Mouse (Mus musculus): Measurements from ENCODE around the gene Keg1.
"Not testable (repeated sequence)": the region's sequence is repeated elsewhere in the genome, so short reads cannot be mapped to it uniquely, and the experiment has no call there.

Gene Keg1

DNA sequence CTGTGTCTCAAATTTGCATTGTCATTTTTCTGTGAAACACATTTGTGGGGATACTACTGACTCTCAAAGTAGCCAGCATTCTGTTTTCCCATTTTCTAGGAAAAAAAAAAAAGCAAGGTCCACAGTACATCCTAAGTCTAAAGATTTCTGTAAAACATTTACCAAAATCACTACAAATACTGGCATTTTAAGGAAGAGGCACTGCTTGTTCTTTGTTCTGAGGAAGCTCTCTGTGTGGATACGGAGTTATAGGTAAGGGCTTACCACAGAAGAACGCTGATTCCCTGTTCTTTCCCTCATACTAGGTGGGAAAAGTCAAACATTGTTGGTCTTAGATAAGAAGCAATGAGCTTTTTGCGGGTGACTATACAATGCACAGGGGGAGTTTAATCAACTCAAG is at the start of gene Keg1:
Keg1 (plus strand) TSS at position 197 of the 400 bp plus-strand sequence.
- POLR2A ChIA-PET = no interaction called here
- CTCF ChIA-PET = no interaction called here

DNA sequence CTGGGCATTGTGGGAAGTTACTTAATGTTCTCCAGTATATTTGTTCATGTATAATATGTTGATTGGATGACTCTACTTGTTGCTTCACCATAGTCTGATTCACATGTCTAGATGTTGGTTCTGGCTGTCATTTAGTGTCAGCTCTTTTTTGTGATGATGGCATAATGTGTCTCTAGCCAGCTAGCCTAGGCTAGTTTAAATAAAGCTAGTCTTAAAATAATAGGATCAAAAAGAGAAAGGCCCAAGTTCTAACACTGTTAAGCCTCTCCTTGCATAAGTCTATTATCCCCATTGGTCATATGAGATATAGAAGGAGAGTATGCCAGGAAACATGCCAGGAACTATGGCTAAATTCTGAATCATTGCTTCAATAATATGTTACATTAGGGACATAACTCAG is 46.1 kb upstream of the Keg1 start:
- CTCF ChIA-PET = no interaction called here
- POLR2A ChIA-PET = no interaction called here

DNA sequence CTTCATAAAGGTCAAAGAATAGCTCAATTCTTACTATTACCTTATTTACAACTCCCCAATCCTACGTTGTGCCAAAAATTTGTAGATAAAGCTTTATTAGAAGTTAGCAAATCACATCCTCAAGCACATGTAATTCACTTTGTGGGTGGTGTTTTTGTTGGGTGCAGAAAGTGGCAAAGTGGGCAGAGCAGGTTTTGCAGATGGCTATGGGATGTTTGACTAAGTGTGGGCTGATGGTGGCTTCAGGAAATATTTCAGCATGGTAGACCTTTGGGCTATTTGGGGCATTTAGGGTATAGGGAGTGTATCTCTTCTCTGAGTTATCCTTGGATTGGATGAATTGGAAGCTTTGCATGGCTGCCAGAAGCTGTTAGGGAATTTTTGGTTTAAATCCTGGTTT is 29.4 kb upstream of the Keg1 start:
- CTCF ChIA-PET = no interaction called here
- POLR2A ChIA-PET = interaction anchor here in 1 of 4 experiments (0.7 kb wide), 1 partner anchor 130 kb away, joined by 3 read pairs; the partner anchor contains the start of genes Lpxn and Zfp91

DNA sequence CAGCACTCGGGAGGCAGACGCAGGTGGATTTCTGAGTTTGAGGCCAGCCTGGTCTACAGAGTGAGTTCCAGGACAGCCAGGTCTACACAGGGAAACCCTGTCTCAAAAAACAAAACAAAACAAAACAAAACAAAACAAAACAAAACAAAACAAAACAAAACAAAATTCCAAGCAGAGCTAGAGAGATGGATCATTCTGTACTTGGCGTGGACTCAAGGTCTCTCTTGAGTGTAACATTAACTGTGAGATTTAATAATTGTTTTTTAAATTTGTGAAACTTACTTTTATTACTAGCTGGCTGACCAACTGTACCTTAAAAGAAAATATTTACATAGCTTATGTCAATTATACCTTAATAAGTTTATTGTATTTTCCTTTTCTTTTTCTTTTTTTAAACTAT is 27.0 kb upstream of the Keg1 start:
- POLR2A ChIA-PET = not testable (repeated sequence)

DNA sequence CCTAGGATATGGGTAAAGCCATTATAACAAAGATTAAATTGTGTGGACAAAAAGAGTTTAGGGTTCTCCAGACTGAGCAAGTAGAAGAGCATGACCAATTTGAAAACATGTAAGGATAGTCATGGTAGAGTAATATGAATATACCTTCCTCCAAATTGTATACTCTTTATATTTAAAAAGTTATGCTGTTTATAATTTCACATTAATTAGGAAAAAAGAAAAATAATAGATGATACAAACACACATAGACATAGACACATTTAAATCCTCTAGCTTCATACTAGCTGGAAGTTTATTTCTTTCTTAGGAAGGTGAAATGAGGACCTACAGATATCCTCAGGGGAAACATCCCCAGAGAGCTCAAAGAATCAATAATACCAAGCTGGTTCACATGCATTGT is 25.4 kb upstream of the Keg1 start, which contains the start of gene Olfr1442:
Olfr1442 (plus strand) TSS at position 301 of the 400 bp plus-strand sequence.
- POLR2A ChIA-PET = no interaction called here
- CTCF ChIA-PET = interaction anchor here in 1 of 4 experiments (0.7 kb wide), 1 partner anchor 565 kb away, joined by 13 read pairs; no protein-coding TSS in a partner anchor

More for the DNA sequence above, 27.0 kb upstream of the Keg1 start:
- CTCF ChIA-PET = not testable (repeated sequence)

DNA sequence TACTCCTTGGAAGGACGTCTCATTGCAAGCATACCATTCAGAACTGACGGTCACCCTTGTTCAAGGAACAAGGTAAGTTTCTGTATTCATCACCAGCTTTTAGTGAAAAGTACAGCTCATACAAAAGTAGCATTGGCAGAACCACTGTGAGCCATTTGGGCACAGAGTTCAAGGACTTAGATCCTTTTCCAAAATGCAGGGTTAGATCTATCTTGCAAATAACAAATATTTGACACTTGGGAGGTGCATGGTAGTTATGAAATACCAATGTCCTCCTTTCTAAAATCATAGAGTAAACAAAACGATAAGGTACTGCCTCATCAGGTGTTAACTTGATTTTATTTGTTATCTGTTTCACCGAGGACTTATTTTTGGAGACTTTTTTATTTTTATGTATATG is 24.5 kb upstream of the Keg1 start:
- CTCF ChIA-PET = no interaction called here
- POLR2A ChIA-PET = no interaction called here

DNA sequence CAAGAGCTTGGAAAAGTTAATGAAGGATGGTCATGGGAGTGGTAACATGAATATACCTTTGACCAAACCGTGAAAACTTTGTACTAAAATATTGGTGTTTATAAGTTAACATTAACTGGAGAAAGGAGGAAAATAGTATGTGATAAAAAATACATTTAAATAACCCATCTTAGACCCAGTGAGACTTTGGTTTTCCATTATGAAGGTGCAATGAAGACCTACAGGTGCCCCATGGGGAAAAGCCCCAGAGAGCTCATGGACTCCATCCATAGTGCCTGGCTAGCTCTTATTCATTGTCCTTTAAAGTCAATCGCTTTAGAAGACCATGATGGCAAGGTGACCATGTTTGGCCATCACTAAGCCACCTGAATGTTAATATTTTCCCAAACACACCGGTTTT is 17.8 kb upstream of the Keg1 start, which contains the start of gene Olfr1443:
Olfr1443 (plus strand) TSS at position 301 of the 400 bp plus-strand sequence.
- ChIA-PET CTCF (no interaction called here), POLR2A (interaction anchor here in 1 of 4 experiments (1.0 kb wide), 1 partner anchor 22 kb away, joined by 3 read pairs; no protein-coding TSS in a partner anchor)

DNA sequence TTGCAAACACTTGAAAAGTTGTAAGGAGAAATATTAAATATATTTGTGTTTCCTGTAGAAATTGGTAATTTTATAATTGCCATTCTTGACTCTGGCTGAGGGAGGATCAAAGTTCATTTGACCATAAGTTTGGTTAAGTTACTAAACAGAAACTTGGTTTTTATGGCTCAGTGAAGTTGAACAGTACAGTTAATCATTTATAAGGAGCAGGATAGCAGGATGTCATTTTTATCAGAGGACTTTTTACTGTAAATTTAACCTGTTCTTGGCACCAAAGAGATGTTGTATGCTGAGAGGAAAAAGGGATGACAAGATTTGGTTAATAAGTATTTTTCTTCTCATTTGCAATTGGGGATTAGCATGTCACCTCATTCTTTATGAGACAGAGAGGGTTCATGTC is 10.9 kb upstream of the Keg1 start:
- POLR2A ChIA-PET = no interaction called here
- CTCF ChIA-PET = no interaction called here

DNA sequence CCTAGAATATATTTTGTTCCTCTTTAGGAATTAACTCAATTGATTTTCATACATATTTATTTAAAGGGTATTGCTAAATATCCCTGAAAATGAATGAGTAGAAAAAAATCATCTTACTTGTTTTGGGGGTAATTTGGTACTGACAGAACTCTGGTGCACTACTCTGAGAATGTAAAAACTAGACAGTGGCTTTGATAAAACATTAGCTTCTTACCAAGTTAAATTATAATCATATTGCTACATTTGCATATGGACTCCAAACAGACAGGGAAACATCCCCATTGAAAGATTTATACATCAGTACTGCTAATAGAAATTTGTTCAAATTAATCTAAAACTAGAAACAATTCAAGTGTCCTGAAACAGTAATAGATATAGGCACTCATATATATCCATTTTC is 10.4 kb upstream of the Keg1 start:
- ChIA-PET POLR2A (no interaction called here), CTCF (no interaction called here)

DNA sequence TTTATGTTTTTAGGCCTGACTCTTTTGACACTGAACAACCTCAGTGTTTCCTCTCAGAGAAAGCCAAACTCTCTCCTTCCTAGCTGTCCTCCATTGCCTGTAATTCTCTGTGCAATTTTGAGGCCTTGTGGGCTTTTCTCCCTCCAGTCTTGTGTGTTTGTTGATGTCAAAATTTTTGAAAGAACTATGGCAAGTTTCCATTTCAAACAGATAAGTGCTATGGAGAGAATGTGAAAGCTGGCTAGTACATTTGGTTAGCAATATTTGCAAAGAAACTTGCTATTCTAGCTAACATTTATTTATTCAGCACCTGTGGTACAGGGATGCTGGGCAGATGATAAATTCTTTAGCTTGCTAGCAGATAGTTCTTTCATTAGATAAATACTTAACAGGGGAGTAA is 635 bp downstream of the Keg1 start:
- CTCF ChIA-PET = interaction anchor here in 1 of 4 experiments (0.6 kb wide), 1 partner anchor 857 kb away, joined by 4 read pairs; no protein-coding TSS in a partner anchor

DNA sequence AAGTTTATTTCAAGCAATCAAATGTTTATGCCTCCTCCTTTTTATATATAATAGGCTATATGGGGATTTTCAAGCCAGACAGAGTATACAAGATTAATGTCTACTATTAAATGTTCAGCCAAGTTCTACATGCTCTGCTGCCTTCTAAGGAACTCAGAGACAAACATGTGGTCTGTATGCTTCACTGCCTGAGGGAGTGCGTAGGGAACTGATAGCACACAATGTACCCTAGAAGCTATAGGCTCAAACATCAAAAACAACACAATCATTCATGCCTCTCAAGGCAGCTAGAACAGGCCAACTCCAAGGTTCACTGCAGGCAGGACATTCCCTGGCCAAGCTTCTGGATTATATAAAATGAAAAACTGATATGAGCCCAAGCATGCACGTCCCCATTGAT is 12.9 kb downstream of the Keg1 start:
- ChIA-PET CTCF (no interaction called here), POLR2A (no interaction called here)

More for the DNA sequence above, 635 bp downstream of the Keg1 start:
- POLR2A ChIA-PET = interaction anchor here in 1 of 4 experiments (0.5 kb wide), 1 partner anchor 27 kb away, joined by 3 read pairs; no protein-coding TSS in a partner anchor

DNA sequence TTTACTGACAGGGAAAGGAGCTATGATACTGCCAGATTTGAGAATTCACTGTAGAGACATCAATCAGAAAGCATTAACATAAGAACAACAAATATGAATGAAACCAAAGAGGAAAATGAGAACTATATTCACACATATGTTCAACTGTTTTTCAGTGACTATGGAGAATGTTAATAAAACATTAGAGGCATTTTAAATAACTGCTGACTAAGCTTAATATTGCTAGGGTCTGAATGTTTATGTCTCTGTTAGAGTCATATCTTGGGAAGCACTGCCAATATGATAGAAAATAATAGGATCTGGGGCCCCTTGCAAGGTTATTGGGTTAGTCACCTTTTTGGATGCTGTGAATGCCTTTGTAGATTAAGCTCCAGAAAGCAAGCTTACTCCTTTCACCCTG is 13.4 kb downstream of the Keg1 start:
- ChIA-PET CTCF (no interaction called here), POLR2A (no interaction called here)

DNA sequence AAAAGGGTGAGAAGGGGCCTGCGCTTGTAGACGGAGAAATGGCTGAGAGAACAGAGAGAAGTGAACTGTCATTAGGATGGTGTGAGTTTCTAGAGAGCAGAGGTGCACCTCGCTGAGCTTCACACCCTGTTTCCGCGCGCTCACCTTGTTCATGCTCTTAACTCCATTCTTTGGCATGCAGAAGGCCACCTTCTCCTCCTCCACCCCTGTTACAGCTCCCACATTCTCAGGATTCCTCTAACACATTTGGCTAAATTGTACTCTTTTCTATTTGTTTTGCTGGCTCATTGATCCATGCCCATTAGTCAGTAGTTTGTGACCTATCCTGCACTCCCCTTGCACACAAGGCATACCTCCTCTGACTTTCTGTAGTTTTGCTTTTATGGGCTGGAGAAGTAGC is 23.6 kb downstream of the Keg1 start:
- ChIA-PET CTCF (interaction anchor here in 1 of 4 experiments (0.8 kb wide), 1 partner anchor 124 kb away, joined by 4 read pairs; no protein-coding TSS in a partner anchor), POLR2A (interaction anchor here in 1 of 4 experiments (1.0 kb wide), 1 partner anchor 13 kb away, joined by 3 read pairs; no protein-coding TSS in a partner anchor)

DNA sequence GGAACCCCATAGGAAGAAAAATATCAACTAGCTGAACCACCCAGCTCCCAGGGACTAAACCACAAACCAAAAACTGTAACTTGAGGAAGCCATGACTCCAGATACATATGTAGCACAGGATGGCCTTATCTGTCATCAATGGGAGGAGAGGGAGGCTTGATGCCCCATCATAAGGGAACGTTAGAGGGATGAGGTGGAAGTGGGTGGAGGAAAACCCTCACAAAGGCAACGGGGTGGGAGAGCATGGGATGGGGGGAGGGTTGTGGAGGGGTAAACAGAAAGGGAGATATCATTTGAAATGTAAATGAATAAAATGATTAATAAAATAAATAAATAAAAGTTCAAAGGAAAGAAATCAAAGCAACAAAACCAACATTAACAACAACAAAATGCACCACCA is 24.9 kb downstream of the Keg1 start:
- CTCF ChIA-PET = no interaction called here
- POLR2A ChIA-PET = interaction anchor here in 2 of 4 experiments (0.9 to 1.0 kb wide), 2 partner anchors 11 to 12 kb away, joined by 4 to 5 read pairs; no protein-coding TSS in a partner anchor

DNA sequence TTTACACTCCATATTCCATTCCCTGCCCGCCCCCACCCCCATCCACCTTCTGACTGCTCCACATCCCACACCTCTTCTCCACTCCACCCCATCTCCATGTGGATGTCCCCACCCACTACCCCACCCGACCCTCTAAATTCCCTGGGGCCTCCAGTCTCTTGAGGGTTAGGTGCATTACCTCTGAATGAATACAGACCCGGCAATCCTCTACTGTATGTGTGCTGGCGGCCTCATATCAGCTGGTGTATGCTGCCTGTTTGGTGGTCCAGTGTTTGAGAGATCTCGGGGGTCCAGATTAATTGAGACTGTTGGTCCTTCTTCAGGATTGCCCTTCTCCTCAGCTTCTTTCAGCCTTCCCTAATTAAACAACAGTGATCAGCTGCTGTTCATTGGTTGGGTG is 25.3 kb downstream of the Keg1 start:
- CTCF ChIA-PET = not testable (repeated sequence)
- POLR2A ChIA-PET = interaction anchor here in 2 of 4 experiments (0.9 to 1.0 kb wide), 2 partner anchors 10 to 11 kb away, joined by 4 to 5 read pairs; no protein-coding TSS in a partner anchor

DNA sequence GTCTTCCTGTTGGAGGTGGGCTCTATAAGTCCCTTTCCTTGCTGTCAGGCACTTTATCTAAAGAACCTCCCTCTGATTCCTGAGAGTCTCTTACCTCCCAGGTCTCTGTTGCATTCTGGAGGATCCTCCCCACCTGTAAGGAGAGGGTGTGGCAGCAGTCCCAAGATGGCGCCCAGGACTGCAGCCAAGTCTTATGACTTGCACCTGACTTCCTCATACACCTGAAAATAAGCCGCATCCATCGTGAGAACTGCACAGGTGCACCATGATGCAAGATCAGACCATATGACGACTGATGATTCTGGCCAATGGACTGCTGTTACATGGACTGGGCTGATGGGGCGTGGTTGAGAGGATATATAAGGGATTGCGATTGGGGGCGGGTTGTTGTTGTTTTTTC is 26.0 kb downstream of the Keg1 start:
- CTCF ChIA-PET = not testable (repeated sequence)
- POLR2A ChIA-PET = interaction anchor here in 1 of 4 experiments (1.0 kb wide), 1 partner anchor 11 kb away, joined by 5 read pairs; no protein-coding TSS in a partner anchor

DNA sequence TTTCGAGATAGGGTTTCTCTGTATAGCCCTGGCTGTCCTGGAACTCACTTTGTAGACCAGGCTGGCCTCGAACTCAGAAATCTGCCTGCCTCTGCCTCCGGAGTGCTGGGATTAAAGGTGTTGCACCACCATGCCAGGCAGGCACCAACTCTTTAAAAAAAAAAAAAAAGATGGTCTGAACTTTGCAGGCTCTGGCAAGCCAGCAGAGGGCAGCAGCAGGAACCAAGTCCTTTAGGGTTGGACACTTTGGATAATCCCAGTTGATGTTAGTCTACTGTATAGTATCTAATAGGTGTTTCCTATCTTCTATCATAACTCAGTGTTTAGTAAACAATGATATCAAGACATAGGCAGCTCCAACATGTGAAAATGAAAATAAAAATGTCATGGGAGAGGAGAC is 26.7 kb downstream of the Keg1 start:
- POLR2A ChIA-PET = interaction anchor here in 1 of 4 experiments (2.5 kb wide), 1 partner anchor 10 kb away, joined by 11 read pairs; no protein-coding TSS in a partner anchor
- CTCF ChIA-PET = interaction anchor here in 2 of 4 experiments (0.6 to 0.7 kb wide), 3 partner anchors 149 to 1868 kb away, joined by 3 to 5 read pairs (median 3); no protein-coding TSS in a partner anchor

DNA sequence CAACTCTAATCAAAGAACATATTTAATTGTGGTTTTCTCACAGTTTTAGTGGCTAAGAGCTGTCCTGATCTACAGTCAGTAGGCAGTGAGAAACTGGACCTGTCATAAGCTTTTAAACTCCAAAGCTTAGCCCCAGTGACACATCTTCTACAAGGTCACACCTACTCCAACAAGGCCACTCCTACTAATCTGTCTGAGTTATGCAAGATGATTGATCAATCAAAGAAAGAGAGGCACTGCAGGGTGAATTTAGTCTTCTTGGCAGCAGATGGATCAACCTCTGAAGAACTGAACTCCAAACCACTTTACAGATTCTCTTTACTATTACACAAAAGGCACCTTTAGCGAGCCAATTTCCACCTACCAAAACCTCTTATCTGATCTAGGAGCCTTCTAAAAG is 30.3 kb downstream of the Keg1 start:
- ChIA-PET POLR2A (interaction anchor here in 2 of 4 experiments (0.7 to 0.9 kb wide), 2 partner anchors 46 to 68 kb away, joined by 3 read pairs; no protein-coding TSS in a partner anchor), CTCF (interaction anchor here in 1 of 4 experiments (0.6 kb wide), 1 partner anchor 300 kb away, joined by 3 read pairs; no protein-coding TSS in a partner anchor)

DNA sequence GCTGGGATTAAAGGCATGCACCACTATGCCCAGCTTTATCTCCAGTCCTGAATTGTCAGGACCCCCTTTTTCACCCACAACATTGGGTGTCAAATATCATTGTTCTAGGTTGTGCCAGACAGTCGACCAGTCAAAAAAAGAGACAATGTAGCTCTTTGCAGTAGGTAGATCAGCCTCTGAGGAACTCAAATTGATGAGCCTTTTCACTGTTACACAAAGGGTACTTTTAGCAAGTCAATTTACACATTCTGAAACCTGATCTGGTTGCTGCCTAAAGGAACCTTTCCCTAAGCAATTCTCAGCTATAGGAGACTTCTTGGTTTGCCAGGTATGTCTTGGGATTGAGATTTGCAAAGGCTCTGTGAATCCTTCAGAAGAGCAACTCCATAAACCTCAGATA is 35.5 kb downstream of the Keg1 start:
- ChIA-PET POLR2A (interaction anchor here in 3 of 4 experiments (0.6 to 3.1 kb wide), 18 partner anchors 8 to 232 kb away, joined by 3 to 19 read pairs (median 4); partner anchors contain the start of genes Lpxn (in 2 of the 3), Zfp91 (in 2 of the 3) and Dtx4 (in 1 of the 3)), CTCF (interaction anchor here in 1 of 4 experiments (1.0 kb wide), 1 partner anchor 135 kb away, joined by 3 read pairs; no protein-coding TSS in a partner anchor)

DNA sequence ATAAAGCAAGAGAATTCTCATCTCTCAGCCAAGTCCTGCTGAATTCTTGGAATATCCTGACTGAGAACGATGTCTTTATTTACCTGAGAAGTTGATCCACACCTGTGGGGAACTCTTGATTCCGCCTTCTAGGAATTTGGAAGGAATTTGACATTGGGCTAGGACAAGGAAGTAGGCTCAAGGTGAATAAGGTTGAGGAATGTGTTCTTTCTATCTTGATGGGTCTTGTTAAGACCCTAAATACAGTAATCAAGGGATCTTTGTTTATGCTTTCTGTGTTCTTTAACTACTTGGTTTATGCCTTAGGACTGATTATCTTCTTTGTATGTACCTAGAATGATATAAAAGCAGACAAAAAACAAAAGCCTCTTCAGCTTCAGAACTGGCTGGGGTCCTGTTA is 36.4 kb downstream of the Keg1 start:
- POLR2A ChIA-PET = interaction anchor here (0.7 to 3.1 kb wide), 17 partner anchors 8 to 381 kb away, joined by 3 to 19 read pairs (median 5); partner anchors contain the start of genes Lpxn (in 2 of the 4) and Zfp91 (in 2 of the 4)
- CTCF ChIA-PET = no interaction called here

DNA sequence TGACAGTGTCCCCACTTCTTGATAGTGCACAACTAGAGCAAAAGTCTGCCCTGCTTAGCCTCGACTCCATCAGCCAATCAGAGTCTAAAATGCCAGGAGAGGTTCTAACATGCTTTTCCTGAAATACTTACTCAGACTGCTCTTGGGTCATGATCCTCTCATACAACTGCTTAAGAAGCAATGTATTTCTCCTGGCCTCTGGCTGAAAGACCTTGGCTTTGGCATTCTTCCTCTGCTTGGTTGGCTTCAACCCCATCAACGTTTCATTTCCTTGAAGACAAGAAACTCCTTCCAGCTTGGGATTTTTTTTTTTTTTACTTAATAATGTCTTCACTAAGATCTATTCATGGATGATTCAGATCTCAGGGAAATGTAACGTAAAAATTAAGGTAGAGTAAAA is 60.7 kb downstream of the Keg1 start:
- CTCF ChIA-PET = no interaction called here
- POLR2A ChIA-PET = interaction anchor here in 1 of 4 experiments (1.2 kb wide), 1 partner anchor 39 kb away, joined by 3 read pairs; the partner anchor contains the start of genes Lpxn and Zfp91
